Mouse (Mus musculus): ENCODE data around the gene Plce1. TPM values are rescaled to one million over a fixed set of nuclear protein-coding genes. Genes with fewer than 3 reads are reported as not detected.
A peak's percentile ranks its signal among the peaks of the same experiment; 100 is the strongest.

Plce1 gene
- polyA plus RNA-seq, 1 experiment from 2014 or later: 5.0 TPM

GRCm38 (mm10) chr19:38778805-38779204 is 297.9 kb downstream of the Plce1 start:
- Histone ChIP-seq H3K27me3 (ENCODE audit: insufficient read depth, poor library complexity, severe bottlenecking) (no peaks in the 10 kb centered on the region), H3K4me1 (replicated peaks) (no peaks in the 10 kb centered on the region), H3K27ac (no peak overlapping the region), H3K36me3 (peaks cover 11% of the 10 kb centered on the region; the same call in 1 of the 2 replicates), H3K4me3 (no peak overlapping the region), H3K9me3 (no peaks in the 10 kb centered on the region)
- 84% methylated on average over 2 of the region's 2 CpGs for WGBS
- DNase-seq (ENCODE audit: low spot score): no peak

- no peaks in the 10 kb centered on the region for H3K27me3 ChIP-seq (ENCODE audit: insufficient read depth, poor library complexity, severe bottlenecking)
- H3K4me3 ChIP-seq: no peak overlapping the region
- H3K27ac ChIP-seq: no peak overlapping the region
- H3K9me3 ChIP-seq: no peaks in the 10 kb centered on the region
- no peaks in the 10 kb centered on the region for H3K4me1 ChIP-seq (replicated peaks)
- 92% methylated on average over 9 of the region's 9 CpGs for WGBS
- H3K36me3 ChIP-seq: peaks cover 21% of the 10 kb centered on the region
- no peak for DNase-seq (ENCODE audit: low spot score)
Measured at GRCm38 (mm10) chr19:38783542-38783941, 302.6 kb downstream of the Plce1 start.

- H3K27me3 ChIP-seq (ENCODE audit: insufficient read depth, poor library complexity, severe bottlenecking): no peaks in the 10 kb centered on the region
- H3K9me3 ChIP-seq: no peaks in the 10 kb centered on the region
- no peak overlapping the region for H3K4me3 ChIP-seq
- H3K36me3 ChIP-seq: peaks cover 54% of the 10 kb centered on the region
- no peak overlapping the region for H3K27ac ChIP-seq
- H3K4me1 ChIP-seq (replicated peaks): no peaks in the 10 kb centered on the region
- DNase-seq (ENCODE audit: low spot score): no peak
- 92% methylated on average over 6 of the region's 6 CpGs for WGBS
Measured at GRCm38 (mm10) chr19:38787756-38788155, 306.8 kb downstream of the Plce1 start.

- no peak overlapping the region for H3K4me3 ChIP-seq
- no peaks in the 10 kb centered on the region for H3K9me3 ChIP-seq
- no peaks in the 10 kb centered on the region for H3K4me1 ChIP-seq (replicated peaks)
- 93% methylated on average over 7 of the region's 7 CpGs for WGBS
- no peak for DNase-seq (ENCODE audit: low spot score)
- H3K36me3 ChIP-seq: peaks cover 99% of the 10 kb centered on the region
- H3K27me3 ChIP-seq (ENCODE audit: insufficient read depth, poor library complexity, severe bottlenecking): no peaks in the 10 kb centered on the region
- H3K27ac ChIP-seq: no peak overlapping the region
Measured at GRCm38 (mm10) chr19:38793563-38794045, 312.7 kb downstream of the Plce1 start.

GRCm38 (mm10) chr19:38796546-38796945 is 315.6 kb downstream of the Plce1 start:
- WGBS: 85% methylated on average over 5 of the region's 5 CpGs
- Histone ChIP-seq H3K27ac (no peak overlapping the region), H3K9me3 (no peaks in the 10 kb centered on the region), H3K27me3 (ENCODE audit: insufficient read depth, poor library complexity, severe bottlenecking) (no peaks in the 10 kb centered on the region), H3K4me1 (replicated peaks) (no peaks in the 10 kb centered on the region), H3K36me3 (peaks cover 96% of the 10 kb centered on the region), H3K4me3 (no peak overlapping the region)
- DNase-seq (ENCODE audit: low spot score): no peak

- WGBS: 90% methylated on average over 1 of the region's 1 CpGs
- no peak overlapping the region for H3K4me3 ChIP-seq
- H3K27ac ChIP-seq: no peak overlapping the region
- peaks cover 96% of the 10 kb centered on the region for H3K36me3 ChIP-seq
- no peak for DNase-seq (ENCODE audit: low spot score)
- H3K9me3 ChIP-seq: no peaks in the 10 kb centered on the region
- H3K4me1 ChIP-seq (replicated peaks): no peaks in the 10 kb centered on the region
- H3K27me3 ChIP-seq (ENCODE audit: insufficient read depth, poor library complexity, severe bottlenecking): no peaks in the 10 kb centered on the region
Measured at GRCm38 (mm10) chr19:38798291-38798690, 317.4 kb downstream of the Plce1 start.

- Histone ChIP-seq H3K36me3 (peaks cover 96% of the 10 kb centered on the region), H3K27ac (no peak overlapping the region), H3K4me1 (replicated peaks) (no peaks in the 10 kb centered on the region), H3K27me3 (ENCODE audit: insufficient read depth, poor library complexity, severe bottlenecking) (no peaks in the 10 kb centered on the region), H3K4me3 (no peak overlapping the region), H3K9me3 (no peaks in the 10 kb centered on the region)
- no peak for DNase-seq (ENCODE audit: low spot score)
- 95% methylated on average over 6 of the region's 6 CpGs for WGBS
Measured at GRCm38 (mm10) chr19:38798801-38799200, 317.9 kb downstream of the Plce1 start.

GRCm38 (mm10) chr19:38818191-38818590 is 337.3 kb downstream of the Plce1 start:
- H3K4me1 ChIP-seq (replicated peaks): peaks cover 13% of the 10 kb centered on the region
- H3K36me3 ChIP-seq: peaks cover 32% of the 10 kb centered on the region
- 49% methylated on average over 8 of the region's 8 CpGs for WGBS
- peak overlapping the region; percentile 77 for H3K4me3 ChIP-seq
- DNase-seq (ENCODE audit: low spot score): no peak
- H3K9me3 ChIP-seq: no peaks in the 10 kb centered on the region
- H3K27me3 ChIP-seq (ENCODE audit: insufficient read depth, poor library complexity, severe bottlenecking): no peaks in the 10 kb centered on the region
- peak overlapping the region; percentile 92 for H3K27ac ChIP-seq

- Histone ChIP-seq H3K27ac (peak within 1 kb of the TSS; percentile 92), H3K4me1 (replicated peaks) (peaks cover 13% of the 10 kb centered on the region), H3K36me3 (peaks cover 25% of the 10 kb centered on the region), H3K9me3 (no peaks in the 10 kb centered on the region), H3K4me3 (peak within 1 kb of the TSS; percentile 77), H3K27me3 (ENCODE audit: insufficient read depth, poor library complexity, severe bottlenecking) (no peaks in the 10 kb centered on the region)
- peak; percentile 95 for DNase-seq (ENCODE audit: low spot score)
- WGBS: under 1% methylated on average over 38 of the region's 38 CpGs
Measured at GRCm38 (mm10) chr19:38818766-38819426, 338.0 kb downstream of the Plce1 start, which contains the start of gene Noc3l. Noc3l (minus strand) TSS chr19:38819237.

GRCm38 (mm10) chr19:38819427-38819802 is 338.5 kb downstream of the Plce1 start:
- peak overlapping the region; percentile 92 for H3K27ac ChIP-seq

GRCm38 (mm10) chr19:38820186-38820804 is 339.4 kb downstream of the Plce1 start:
- no peak overlapping the region for H3K4me3 ChIP-seq
- H3K27ac ChIP-seq: no peak overlapping the region
- H3K9me3 ChIP-seq: no peaks in the 10 kb centered on the region
- H3K36me3 ChIP-seq: peaks cover 11% of the 10 kb centered on the region
- 91% methylated on average over 4 of the region's 4 CpGs for WGBS
- no peak for DNase-seq (ENCODE audit: low spot score)
- H3K4me1 ChIP-seq (replicated peaks): peaks cover 13% of the 10 kb centered on the region
- no peaks in the 10 kb centered on the region for H3K27me3 ChIP-seq (ENCODE audit: insufficient read depth, poor library complexity, severe bottlenecking)

More at GRCm38 (mm10) chr19:38819427-38819802, 338.5 kb downstream of the Plce1 start:
- Histone ChIP-seq H3K9me3 (no peaks in the 10 kb centered on the region), H3K36me3 (peaks cover 20% of the 10 kb centered on the region), H3K27me3 (ENCODE audit: insufficient read depth, poor library complexity, severe bottlenecking) (no peaks in the 10 kb centered on the region), H3K4me1 (replicated peaks) (peaks cover 13% of the 10 kb centered on the region), H3K4me3 (peak overlapping the region; percentile 77)
- WGBS: 13% methylated on average over 16 of the region's 16 CpGs
- DNase-seq (ENCODE audit: low spot score): no peak

- no peaks in the 10 kb centered on the region for H3K27me3 ChIP-seq (ENCODE audit: insufficient read depth, poor library complexity, severe bottlenecking)
- no peaks in the 10 kb centered on the region for H3K9me3 ChIP-seq
- H3K27ac ChIP-seq: no peak overlapping the region
- 67% methylated on average over 1 of the region's 1 CpGs for WGBS
- peaks cover 11% of the 10 kb centered on the region; the same call in 1 of the 2 replicates for H3K4me1 ChIP-seq (replicated peaks)
- no peak overlapping the region for H3K4me3 ChIP-seq
- DNase-seq (ENCODE audit: low spot score): no peak
- no peaks in the 10 kb centered on the region for H3K36me3 ChIP-seq
Measured at GRCm38 (mm10) chr19:38833224-38833623, 352.3 kb downstream of the Plce1 start.

Data from hindbrain, embryonic 10.5 days (tissue).